Mouse (Mus musculus): ENCODE measurements around the gene Osbpl6. TPM values are rescaled to one million over a fixed set of nuclear protein-coding genes. Genes with fewer than 3 reads are reported as not detected.

Osbpl6 gene
- polyA plus RNA-seq, 1 experiment from 2014 or later, result 17.6 TPM

- no peak overlapping the region for H3K4me3 ChIP-seq (ENCODE audit: low read depth, low read length)
- 76% methylated on average over 11 of the region's 11 CpGs for WGBS
Observed at GRCm38 (mm10) chr2:76496006-76496748, 89.9 kb downstream of the Osbpl6 start.

DNA sequence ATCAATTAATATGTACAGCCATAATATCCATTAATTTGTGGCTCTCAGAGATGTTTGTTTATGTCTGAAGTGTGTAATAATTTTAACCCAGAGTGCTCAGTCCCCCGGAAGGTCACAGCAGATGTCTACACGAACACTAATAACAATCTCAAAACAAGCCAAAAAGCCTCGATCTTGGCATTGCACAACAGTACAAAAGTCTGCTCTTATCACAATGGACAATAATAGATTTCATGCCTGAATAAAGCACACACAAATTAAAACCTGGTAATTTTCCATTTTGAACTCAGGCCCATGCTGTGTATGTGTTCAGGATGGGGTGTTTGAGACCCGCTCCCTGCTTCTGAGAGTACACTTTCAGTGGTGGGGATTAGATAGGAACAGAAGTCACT, 90.4 kb downstream of the Osbpl6 start:
- Histone ChIP-seq H3K9ac (no peak overlapping the region), H3K4me1 (ENCODE audit: insufficient read depth) (no peaks in the 10 kb centered on the region; the same call in 1 of the 2 replicates), H3K27ac (ENCODE audit: low read depth) (no peak overlapping the region), H3K4me3 (ENCODE audit: low read depth, low read length) (no peak overlapping the region), H3K27me3 (ENCODE audit: insufficient read depth, low read length) (no peaks in the 10 kb centered on the region), H3K9me3 (ENCODE audit: low read depth, low read length) (no peaks in the 10 kb centered on the region), H3K4me2 (no peak overlapping the region), H3K36me3 (ENCODE audit: insufficient read depth) (no peaks in the 10 kb centered on the region)
- ATAC-seq (ENCODE audit: insufficient read depth), result no peak
- 80% methylated on average over 4 of the region's 4 CpGs for WGBS
- DNase-seq, result no peak
- TF ChIP-seq CTCF (IDR thresholded peaks at IDR 0.05; ENCODE audit: low read depth), result no peak

More at GRCm38 (mm10) chr2:76496006-76496748, 89.9 kb downstream of the Osbpl6 start:
- H3K36me3 ChIP-seq (ENCODE audit: insufficient read depth), result no peaks in the 10 kb centered on the region
- TF ChIP-seq CTCF (IDR thresholded peaks at IDR 0.05; ENCODE audit: low read depth), result no peak
- H3K9ac ChIP-seq, result no peak overlapping the region
- H3K4me2 ChIP-seq, result no peak overlapping the region
- no peaks in the 10 kb centered on the region for H3K9me3 ChIP-seq (ENCODE audit: low read depth, low read length)
- H3K27ac ChIP-seq (ENCODE audit: low read depth), result no peak overlapping the region
- H3K4me1 ChIP-seq (ENCODE audit: insufficient read depth), result no peaks in the 10 kb centered on the region; the same call in 1 of the 2 replicates
- H3K27me3 ChIP-seq (ENCODE audit: insufficient read depth, low read length), result no peaks in the 10 kb centered on the region
- no peak for DNase-seq
- no peak for ATAC-seq (ENCODE audit: insufficient read depth)

DNA sequence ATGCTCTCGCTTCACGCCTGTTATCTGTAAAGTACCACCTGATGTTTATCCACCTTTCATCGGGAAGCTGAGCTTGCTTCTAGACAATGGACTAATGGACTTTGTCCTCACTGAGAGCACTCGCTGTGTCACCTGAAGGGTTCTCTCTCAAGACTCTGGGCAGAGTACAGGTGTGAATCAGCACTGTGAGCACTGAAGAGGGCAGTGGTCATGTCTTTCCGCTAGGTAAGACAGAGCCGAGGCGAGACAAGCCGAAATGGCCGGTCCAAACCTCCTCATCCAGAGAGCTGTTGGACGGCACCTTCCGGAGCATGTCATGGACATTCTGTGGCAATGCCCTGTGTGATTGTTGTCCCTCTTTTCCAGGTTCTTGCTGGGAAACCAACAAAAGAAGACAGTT, 92.6 kb downstream of the Osbpl6 start:
- 83% methylated on average over 11 of the region's 11 CpGs for WGBS
- Histone ChIP-seq H3K4me3 (ENCODE audit: low read depth, low read length) (no peak overlapping the region), H3K9ac (no peak overlapping the region), H3K9me3 (ENCODE audit: low read depth, low read length) (no peaks in the 10 kb centered on the region), H3K27ac (ENCODE audit: low read depth) (no peak overlapping the region), H3K27me3 (ENCODE audit: insufficient read depth, low read length) (no peaks in the 10 kb centered on the region), H3K4me1 (ENCODE audit: insufficient read depth) (no peaks in the 10 kb centered on the region; the same call in 1 of the 2 replicates), H3K4me2 (no peak overlapping the region), H3K36me3 (ENCODE audit: insufficient read depth) (no peaks in the 10 kb centered on the region)
- TF ChIP-seq CTCF (IDR thresholded peaks at IDR 0.05; ENCODE audit: low read depth), result no peak
- ATAC-seq (ENCODE audit: insufficient read depth) (no peak), DNase-seq (no peak)

- H3K4me1 ChIP-seq (ENCODE audit: insufficient read depth), result no peaks in the 10 kb centered on the region
- TF ChIP-seq CTCF (IDR thresholded peaks at IDR 0.05; ENCODE audit: low read depth), result no peak
- no peaks in the 10 kb centered on the region for H3K9me3 ChIP-seq (ENCODE audit: low read depth, low read length)
- DNase-seq (no peak), ATAC-seq (ENCODE audit: insufficient read depth) (no peak)
- no peak overlapping the region for H3K27ac ChIP-seq (ENCODE audit: low read depth)
- 47% methylated on average over 12 of the region's 12 CpGs for WGBS
- H3K4me3 ChIP-seq (ENCODE audit: low read depth, low read length), result no peak overlapping the region
- no peak overlapping the region for H3K4me2 ChIP-seq
- no peaks in the 10 kb centered on the region for H3K36me3 ChIP-seq (ENCODE audit: insufficient read depth)
- H3K9ac ChIP-seq, result no peak overlapping the region
- no peaks in the 10 kb centered on the region for H3K27me3 ChIP-seq (ENCODE audit: insufficient read depth, low read length)
Observed at GRCm38 (mm10) chr2:76504122-76504839, 98.0 kb downstream of the Osbpl6 start.

GRCm38 (mm10) chr2:76504989-76505388, 98.7 kb downstream of the Osbpl6 start:
- Histone ChIP-seq H3K27me3 (ENCODE audit: insufficient read depth, low read length) (no peaks in the 10 kb centered on the region), H3K9ac (no peak overlapping the region), H3K4me1 (ENCODE audit: insufficient read depth) (no peaks in the 10 kb centered on the region), H3K9me3 (ENCODE audit: low read depth, low read length) (no peaks in the 10 kb centered on the region), H3K36me3 (ENCODE audit: insufficient read depth) (no peaks in the 10 kb centered on the region), H3K27ac (ENCODE audit: low read depth) (no peak overlapping the region), H3K4me3 (ENCODE audit: low read depth, low read length) (no peak overlapping the region), H3K4me2 (no peak overlapping the region)
- ATAC-seq (ENCODE audit: insufficient read depth) (no peak), DNase-seq (no peak)
- WGBS, result 90% methylated on average over 2 of the region's 2 CpGs
- TF ChIP-seq CTCF (IDR thresholded peaks at IDR 0.05; ENCODE audit: low read depth), result no peak

DNA sequence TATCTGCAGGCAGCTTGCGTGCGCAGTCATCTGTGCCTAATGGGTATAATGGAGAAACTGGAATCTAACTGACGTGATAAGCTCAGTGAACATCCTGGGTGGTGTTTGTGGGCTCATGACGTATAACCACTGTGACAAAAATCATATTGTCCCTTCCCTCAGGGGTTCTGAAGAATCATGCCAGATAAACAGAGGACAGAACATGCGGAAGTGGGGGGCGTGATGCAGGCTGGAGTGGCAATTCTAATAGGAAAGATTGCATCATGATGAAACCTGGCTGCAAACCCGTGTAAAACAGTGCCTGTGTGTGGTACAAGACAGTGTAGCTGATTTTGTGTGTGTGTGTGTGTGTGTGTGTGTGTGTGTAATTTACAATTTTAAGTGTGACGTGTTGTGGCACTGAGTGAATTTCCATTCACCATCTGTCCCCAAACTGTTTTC, 105.0 kb downstream of the Osbpl6 start:
- H3K27ac ChIP-seq (ENCODE audit: low read depth), result no peak overlapping the region
- no peak overlapping the region for H3K4me2 ChIP-seq
- no peaks in the 10 kb centered on the region for H3K4me1 ChIP-seq (ENCODE audit: insufficient read depth)
- WGBS, result 78% methylated on average over 8 of the region's 8 CpGs
- DNase-seq (no peak), ATAC-seq (ENCODE audit: insufficient read depth) (no peak)
- no peaks in the 10 kb centered on the region for H3K27me3 ChIP-seq (ENCODE audit: insufficient read depth, low read length)
- no peak for TF ChIP-seq CTCF (IDR thresholded peaks at IDR 0.05; ENCODE audit: low read depth)
- H3K36me3 ChIP-seq (ENCODE audit: insufficient read depth), result no peaks in the 10 kb centered on the region
- no peak overlapping the region for H3K4me3 ChIP-seq (ENCODE audit: low read depth, low read length)
- no peak overlapping the region for H3K9ac ChIP-seq
- no peaks in the 10 kb centered on the region for H3K9me3 ChIP-seq (ENCODE audit: low read depth, low read length)

DNA sequence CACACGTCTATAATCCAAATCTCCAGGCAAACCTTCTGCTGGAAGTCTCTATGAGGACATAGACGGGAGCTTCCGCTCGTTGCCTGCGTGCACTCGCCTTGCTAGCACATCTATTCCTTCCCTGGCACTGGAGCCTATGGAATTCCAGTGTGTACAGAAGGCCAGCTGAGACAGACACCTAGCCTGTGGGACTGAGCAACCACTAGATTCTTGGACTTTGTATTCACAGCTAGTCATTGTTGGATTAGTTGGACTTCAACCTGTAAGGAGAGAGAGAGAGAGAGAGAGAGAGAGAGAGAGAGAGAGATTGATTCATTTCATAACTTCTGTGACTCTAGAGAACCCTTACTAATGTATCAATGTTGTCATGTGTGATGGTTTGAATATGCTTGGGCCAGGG, 105.8 kb downstream of the Osbpl6 start:
- Histone ChIP-seq H3K4me3 (ENCODE audit: low read depth, low read length) (no peak overlapping the region), H3K4me1 (ENCODE audit: insufficient read depth) (no peaks in the 10 kb centered on the region), H3K27me3 (ENCODE audit: insufficient read depth, low read length) (no peaks in the 10 kb centered on the region), H3K9ac (no peak overlapping the region), H3K9me3 (ENCODE audit: low read depth, low read length) (no peaks in the 10 kb centered on the region), H3K27ac (ENCODE audit: low read depth) (no peak overlapping the region), H3K4me2 (no peak overlapping the region), H3K36me3 (ENCODE audit: insufficient read depth) (no peaks in the 10 kb centered on the region)
- ATAC-seq (ENCODE audit: insufficient read depth) (no peak), DNase-seq (no peak)
- TF ChIP-seq CTCF (IDR thresholded peaks at IDR 0.05; ENCODE audit: low read depth), result no peak
- 90% methylated on average over 6 of the region's 6 CpGs for WGBS

Measured in lung, embryonic 14.5 days (tissue).